Mouse (Mus musculus): ENCODE measurements around the gene Apoa1. TPM values are rescaled to one million over a fixed set of nuclear protein-coding genes. Genes with fewer than 3 reads are reported as not detected.

Apoa1 gene
- polyA plus RNA-seq, 1 experiment, result 2.0 TPM

GRCm38 (mm10) chr9:46272070-46272469 lies 43.7 kb downstream of the Apoa1 start:
- Histone ChIP-seq H3K27ac (ENCODE audit: insufficient read depth, low read length) (no peak overlapping the region), H3K4me1 (ENCODE audit: control insufficient read depth, insufficient read depth, low read length) (no peaks in the 10 kb centered on the region), H3K4me3 (ENCODE audit: insufficient read depth, low read length) (no peak overlapping the region; the same call in 1 of the 2 replicates)
- TF ChIP-seq CTCF (IDR thresholded peaks at IDR 0.05; ENCODE audit: extremely low read depth, insufficient read depth, low read length), result no peak

- 0 out of 2 replicates have a peak within 1 kb of the TSS, but pooled peaks have one; percentile 1 for H3K27ac ChIP-seq (ENCODE audit: insufficient read depth, low read length)
- TF ChIP-seq POLR2A (IDR thresholded peaks at IDR 0.05; ENCODE audit: extremely low read depth, insufficient read depth, low read length) (no peak; the same call in none of the 2 replicates), CTCF (IDR thresholded peaks at IDR 0.05; ENCODE audit: extremely low read depth, insufficient read depth, low read length) (no peak)
Measured at GRCm38 (mm10) chr9:46272677-46273454, 44.5 kb downstream of the Apoa1 start, which contains the start of gene Zpr1. Gene Zpr1 (plus strand): TSS chr9:46273064.

GRCm38 (mm10) chr9:46274494-46274893 lies 46.1 kb downstream of the Apoa1 start:
- Histone ChIP-seq H3K4me3 (ENCODE audit: insufficient read depth, low read length) (no peak overlapping the region), H3K4me1 (ENCODE audit: control insufficient read depth, insufficient read depth, low read length) (no peaks in the 10 kb centered on the region), H3K27ac (ENCODE audit: insufficient read depth, low read length) (no peak overlapping the region)
- no peak for TF ChIP-seq CTCF (IDR thresholded peaks at IDR 0.05; ENCODE audit: extremely low read depth, insufficient read depth, low read length)
- TF ChIP-seq POLR2A (IDR thresholded peaks at IDR 0.05; ENCODE audit: extremely low read depth, insufficient read depth, low read length), result no peak

More at GRCm38 (mm10) chr9:46272677-46273454, 44.5 kb downstream of the Apoa1 start, which contains the start of gene Zpr1:
- H3K4me1 ChIP-seq (ENCODE audit: control insufficient read depth, insufficient read depth, low read length), result no peaks in the 10 kb centered on the region
- peak within 1 kb of the TSS; percentile 66 for H3K4me3 ChIP-seq (ENCODE audit: insufficient read depth, low read length)

Other genes starting within 250 kb of the Apoa1 start
- gene Pafah1b2, start 215.9 kb upstream of the Apoa1 start, polyA plus RNA-seq (2012; rRNA removed), result 90.3 and 92.6 TPM in 2 replicates
- 46.5 and 47.0 TPM in 2 replicates for gene Sik3, start 215.8 kb upstream of the Apoa1 start, polyA plus RNA-seq (2012; rRNA removed)
- 0.96 and 1.1 TPM in 2 replicates for gene Apoc3, start 7.1 kb downstream of the Apoa1 start, polyA plus RNA-seq (2012; rRNA removed)
- 0.04 and 0.13 TPM in 2 replicates for gene Apoa4, start 12.1 kb downstream of the Apoa1 start, polyA plus RNA-seq (2012; rRNA removed)
- gene Apoa5, start 40.1 kb downstream of the Apoa1 start, polyA plus RNA-seq (2012; rRNA removed), result not detected in 2 replicates
- 42.2 and 43.5 TPM in 2 replicates for gene Zpr1, start 44.5 kb downstream of the Apoa1 start, polyA plus RNA-seq (2012; rRNA removed)
- 9.3 and 10.4 TPM in 2 replicates for gene Bud13, start 54.4 kb downstream of the Apoa1 start, polyA plus RNA-seq (2012; rRNA removed)
- 0.06 and 0.42 TPM in 2 replicates for gene 4931429L15Rik, start 91.4 kb downstream of the Apoa1 start, polyA plus RNA-seq (2012; rRNA removed)